Mouse (Mus musculus): ENCODE results near the gene Adamts3. TPM values are rescaled to one million over a fixed set of nuclear protein-coding genes. Genes with fewer than 3 reads are reported as not detected.

The Adamts3 gene
- total RNA-seq (2023): under 1 TPM; 0.18 to 0.31 TPM

GRCm38 (mm10) chr5:89883051-89883907 is at the start of gene Adamts3:
Gene Adamts3 (minus strand): TSS chr5:89883334.

Data from monocyte, adult 59 days (primary cell).